Mouse (Mus musculus): ENCODE data around the gene Iqgap2. TPM values are rescaled to one million over a fixed set of nuclear protein-coding genes. Genes with fewer than 3 reads are reported as not detected.

The Iqgap2 gene
- polyA plus RNA-seq, 1 experiment, result 15.5 TPM

DNA sequence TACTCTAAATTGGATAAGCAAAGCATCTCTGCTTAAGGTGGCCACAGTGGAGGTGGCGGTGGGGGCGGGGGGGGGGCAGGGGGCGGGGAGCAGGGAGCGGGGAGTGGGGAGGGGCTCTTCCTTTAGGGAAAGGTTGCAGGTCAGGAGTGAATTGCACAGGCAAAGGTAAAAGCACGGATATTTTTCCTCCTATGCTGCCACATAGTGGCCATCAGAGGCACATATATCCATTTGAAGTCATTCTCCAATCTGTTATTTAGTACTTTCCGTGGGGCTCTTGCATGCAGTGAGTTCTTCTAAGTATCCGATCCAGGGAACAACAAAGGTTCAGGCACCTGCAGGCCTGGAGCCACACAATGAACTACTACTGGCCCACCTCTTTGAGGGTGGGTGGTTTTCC is 224.5 kb downstream of the Iqgap2 start:
- no peaks in the 10 kb centered on the region for H3K4me1 ChIP-seq (ENCODE audit: control insufficient read depth, insufficient read depth, low read length)
- TF ChIP-seq CTCF (IDR thresholded peaks at IDR 0.05; ENCODE audit: control insufficient read depth, insufficient read depth, low read length) (no peak), POLR2A (IDR thresholded peaks at IDR 0.05; ENCODE audit: borderline replicate concordance, control insufficient read depth, low read depth, low read length) (no peak)
- no peak overlapping the region for H3K4me3 ChIP-seq (replicated peaks; ENCODE audit: control insufficient read depth, low read depth, low read length)
- WGBS, result 77% methylated on average over 7 of the region's 7 CpGs
- no peak overlapping the region for H3K27ac ChIP-seq (ENCODE audit: control insufficient read depth, insufficient read depth, low read depth, low read length, poor library complexity)

DNA sequence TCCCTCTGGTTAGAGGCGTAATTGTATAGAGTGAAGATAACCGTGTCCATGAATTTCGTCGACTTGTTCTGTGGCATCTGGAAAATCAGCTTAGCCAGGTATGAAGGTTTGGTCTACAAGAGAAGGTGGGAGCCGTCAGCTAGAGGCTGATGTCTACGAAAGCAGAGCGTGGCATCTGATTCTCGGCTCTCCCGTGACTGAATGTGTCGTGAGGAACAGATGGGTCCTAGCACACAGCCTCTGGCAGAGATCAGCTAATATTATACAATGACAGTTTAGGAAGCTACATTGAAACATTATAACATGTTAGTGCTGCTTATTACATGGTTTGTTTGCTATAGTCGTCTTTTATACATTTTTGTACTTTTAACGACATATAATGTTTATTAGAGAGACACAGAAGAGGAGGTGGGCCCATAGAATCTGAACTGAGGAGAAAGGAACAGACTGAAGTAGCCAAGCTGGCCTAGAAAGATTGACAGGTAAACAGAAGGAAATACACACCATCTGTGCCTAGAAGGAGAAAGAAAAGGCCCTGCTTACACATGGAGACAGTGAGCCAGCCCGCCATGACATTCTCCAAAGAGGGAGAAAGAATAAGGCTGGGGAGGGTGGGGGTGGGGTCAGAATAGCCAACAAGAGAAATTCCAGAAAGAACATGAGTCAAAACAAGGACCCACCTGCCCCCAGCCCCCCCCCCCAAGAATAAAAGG is 225.9 kb downstream of the Iqgap2 start:
- no peak overlapping the region for H3K27ac ChIP-seq (ENCODE audit: control insufficient read depth, insufficient read depth, low read depth, low read length, poor library complexity)
- TF ChIP-seq CTCF (IDR thresholded peaks at IDR 0.05; ENCODE audit: control insufficient read depth, insufficient read depth, low read length) (no peak), POLR2A (IDR thresholded peaks at IDR 0.05; ENCODE audit: borderline replicate concordance, control insufficient read depth, low read depth, low read length) (no peak)
- WGBS, result 91% methylated on average over 13 of the region's 13 CpGs
- H3K4me3 ChIP-seq (replicated peaks; ENCODE audit: control insufficient read depth, low read depth, low read length), result no peak overlapping the region
- no peaks in the 10 kb centered on the region for H3K4me1 ChIP-seq (ENCODE audit: control insufficient read depth, insufficient read depth, low read length)

DNA sequence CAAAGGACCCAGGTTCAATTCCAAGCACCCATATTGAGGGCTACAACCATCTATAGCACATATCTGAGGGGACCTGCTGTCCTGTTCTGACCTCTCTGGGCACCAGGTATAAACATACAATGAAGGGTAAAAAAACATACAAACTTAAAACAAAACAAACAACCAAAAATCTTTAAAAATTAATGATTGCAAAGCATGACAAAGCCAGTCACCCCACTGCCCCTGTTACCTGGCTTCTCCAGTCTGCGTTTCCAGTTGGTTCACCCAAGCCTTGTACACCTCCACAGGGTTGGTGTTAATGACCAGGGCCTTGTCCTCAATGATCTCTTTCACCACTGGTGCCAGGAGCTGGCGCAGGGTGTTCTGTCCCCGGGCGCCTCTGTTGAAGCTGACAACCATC is 227.9 kb downstream of the Iqgap2 start:
- TF ChIP-seq CTCF (IDR thresholded peaks at IDR 0.05; ENCODE audit: control insufficient read depth, insufficient read depth, low read length) (no peak), POLR2A (IDR thresholded peaks at IDR 0.05; ENCODE audit: borderline replicate concordance, control insufficient read depth, low read depth, low read length) (no peak)
- H3K4me3 ChIP-seq (replicated peaks; ENCODE audit: control insufficient read depth, low read depth, low read length), result no peak overlapping the region
- no peak overlapping the region for H3K27ac ChIP-seq (ENCODE audit: control insufficient read depth, insufficient read depth, low read depth, low read length, poor library complexity)
- whole genome bisulfite sequencing, result 97% methylated on average over 4 of the region's 4 CpGs
- no peaks in the 10 kb centered on the region for H3K4me1 ChIP-seq (ENCODE audit: control insufficient read depth, insufficient read depth, low read length)

DNA sequence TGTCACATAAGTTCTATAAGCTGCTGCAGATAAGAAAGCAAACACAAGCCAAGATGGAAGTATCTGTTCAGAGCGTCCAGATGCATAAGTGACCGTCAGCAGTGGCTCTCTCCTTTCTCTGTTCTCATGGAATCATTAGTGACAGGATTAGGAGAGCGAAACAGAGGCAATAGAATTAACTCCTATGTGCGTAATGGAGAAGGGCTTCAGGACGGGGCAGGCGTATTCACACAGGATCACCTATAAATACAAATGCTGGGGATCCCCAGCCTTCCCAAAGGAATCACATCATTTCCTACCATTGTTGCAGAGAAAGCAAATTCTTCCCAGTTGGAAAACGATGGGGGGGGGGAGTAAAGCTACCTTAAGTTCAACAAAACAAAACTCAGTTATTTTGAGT is 232.3 kb downstream of the Iqgap2 start:
- WGBS, result 91% methylated on average over 7 of the region's 7 CpGs
- H3K27ac ChIP-seq (ENCODE audit: control insufficient read depth, insufficient read depth, low read depth, low read length, poor library complexity), result no peak overlapping the region
- no peak overlapping the region for H3K4me3 ChIP-seq (replicated peaks; ENCODE audit: control insufficient read depth, low read depth, low read length)
- TF ChIP-seq POLR2A (IDR thresholded peaks at IDR 0.05; ENCODE audit: borderline replicate concordance, control insufficient read depth, low read depth, low read length), result no peak
- TF ChIP-seq CTCF (IDR thresholded peaks at IDR 0.05; ENCODE audit: control insufficient read depth, insufficient read depth, low read length), result no peak
- H3K4me1 ChIP-seq (ENCODE audit: control insufficient read depth, insufficient read depth, low read length), result no peaks in the 10 kb centered on the region

DNA sequence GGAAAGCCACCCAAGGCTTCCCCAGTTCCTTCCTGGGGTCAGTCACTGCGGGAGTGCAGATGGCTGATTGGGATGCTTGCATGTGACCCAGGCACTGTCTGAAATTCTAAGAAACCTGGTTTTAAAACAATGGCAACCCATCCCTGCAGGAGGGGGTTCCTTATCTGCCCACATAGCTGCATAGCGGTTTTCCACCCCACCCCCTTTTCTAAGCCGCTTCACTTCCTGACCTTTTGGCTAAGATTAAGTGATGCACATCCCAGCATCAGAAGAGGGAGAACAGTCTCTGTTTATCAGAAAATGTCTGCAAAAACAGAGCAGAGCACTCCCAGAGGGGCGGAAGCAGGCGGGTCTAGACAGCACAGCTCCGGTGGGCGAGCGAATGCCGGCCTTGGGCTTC is 234.6 kb downstream of the Iqgap2 start:
- H3K4me1 ChIP-seq (ENCODE audit: control insufficient read depth, insufficient read depth, low read length), result no peaks in the 10 kb centered on the region
- H3K4me3 ChIP-seq (replicated peaks; ENCODE audit: control insufficient read depth, low read depth, low read length), result no peak overlapping the region
- H3K27ac ChIP-seq (ENCODE audit: control insufficient read depth, insufficient read depth, low read depth, low read length, poor library complexity), result no peak overlapping the region
- no peak for TF ChIP-seq CTCF (IDR thresholded peaks at IDR 0.05; ENCODE audit: control insufficient read depth, insufficient read depth, low read length)
- TF ChIP-seq POLR2A (IDR thresholded peaks at IDR 0.05; ENCODE audit: borderline replicate concordance, control insufficient read depth, low read depth, low read length), result no peak
- 48% methylated on average over 9 of the region's 9 CpGs for WGBS

DNA sequence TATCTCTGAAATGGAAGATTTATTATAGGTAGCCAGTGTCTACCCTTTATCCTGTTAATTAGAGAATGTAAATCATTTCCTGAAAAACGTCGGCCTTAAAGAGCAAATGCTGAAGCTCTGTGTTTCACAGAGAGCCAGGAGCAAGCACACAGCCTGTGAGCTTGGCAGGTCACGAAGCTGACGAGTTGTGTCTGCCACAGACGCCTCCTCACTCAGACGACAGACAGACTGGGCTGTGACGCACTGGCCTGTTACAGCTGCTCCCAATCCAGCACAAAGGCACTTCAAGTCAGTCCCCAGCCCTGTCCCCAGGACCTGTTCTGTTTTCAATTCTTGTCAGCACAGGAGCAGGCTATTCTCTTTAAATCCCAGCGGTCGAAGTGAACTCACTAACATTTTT is 236.4 kb downstream of the Iqgap2 start:
- WGBS, result 68% methylated on average over 9 of the region's 9 CpGs
- H3K4me1 ChIP-seq (ENCODE audit: control insufficient read depth, insufficient read depth, low read length), result no peaks in the 10 kb centered on the region
- no peak for TF ChIP-seq POLR2A (IDR thresholded peaks at IDR 0.05; ENCODE audit: borderline replicate concordance, control insufficient read depth, low read depth, low read length)
- TF ChIP-seq CTCF (IDR thresholded peaks at IDR 0.05; ENCODE audit: control insufficient read depth, insufficient read depth, low read length), result no peak
- H3K4me3 ChIP-seq (replicated peaks; ENCODE audit: control insufficient read depth, low read depth, low read length), result no peak overlapping the region
- no peak overlapping the region for H3K27ac ChIP-seq (ENCODE audit: control insufficient read depth, insufficient read depth, low read depth, low read length, poor library complexity)

DNA sequence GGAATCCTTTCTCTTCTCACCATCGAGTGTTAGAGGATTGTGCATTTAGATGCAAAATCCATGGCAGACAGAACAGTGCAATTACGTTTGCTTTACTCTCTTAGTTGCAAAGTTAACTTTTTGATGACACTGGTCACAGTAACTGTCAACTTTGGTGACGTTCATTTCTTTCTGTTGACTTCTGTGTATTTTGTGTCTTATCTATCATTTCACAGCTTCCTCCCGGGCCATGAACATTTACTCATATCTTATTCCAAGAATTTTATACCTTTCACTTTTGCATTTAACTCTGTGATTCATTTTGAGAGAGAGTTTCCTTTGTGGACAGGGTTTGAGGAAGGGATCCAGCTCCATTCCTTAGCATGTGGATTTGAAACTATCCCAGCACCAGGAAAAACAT is 238.0 kb downstream of the Iqgap2 start:
- WGBS, result 63% methylated on average over 4 of the region's 4 CpGs
- H3K4me3 ChIP-seq (replicated peaks; ENCODE audit: control insufficient read depth, low read depth, low read length), result no peak overlapping the region
- H3K4me1 ChIP-seq (ENCODE audit: control insufficient read depth, insufficient read depth, low read length), result no peaks in the 10 kb centered on the region
- no peak overlapping the region for H3K27ac ChIP-seq (ENCODE audit: control insufficient read depth, insufficient read depth, low read depth, low read length, poor library complexity)
- no peak for TF ChIP-seq CTCF (IDR thresholded peaks at IDR 0.05; ENCODE audit: control insufficient read depth, insufficient read depth, low read length)
- no peak for TF ChIP-seq POLR2A (IDR thresholded peaks at IDR 0.05; ENCODE audit: borderline replicate concordance, control insufficient read depth, low read depth, low read length)

DNA sequence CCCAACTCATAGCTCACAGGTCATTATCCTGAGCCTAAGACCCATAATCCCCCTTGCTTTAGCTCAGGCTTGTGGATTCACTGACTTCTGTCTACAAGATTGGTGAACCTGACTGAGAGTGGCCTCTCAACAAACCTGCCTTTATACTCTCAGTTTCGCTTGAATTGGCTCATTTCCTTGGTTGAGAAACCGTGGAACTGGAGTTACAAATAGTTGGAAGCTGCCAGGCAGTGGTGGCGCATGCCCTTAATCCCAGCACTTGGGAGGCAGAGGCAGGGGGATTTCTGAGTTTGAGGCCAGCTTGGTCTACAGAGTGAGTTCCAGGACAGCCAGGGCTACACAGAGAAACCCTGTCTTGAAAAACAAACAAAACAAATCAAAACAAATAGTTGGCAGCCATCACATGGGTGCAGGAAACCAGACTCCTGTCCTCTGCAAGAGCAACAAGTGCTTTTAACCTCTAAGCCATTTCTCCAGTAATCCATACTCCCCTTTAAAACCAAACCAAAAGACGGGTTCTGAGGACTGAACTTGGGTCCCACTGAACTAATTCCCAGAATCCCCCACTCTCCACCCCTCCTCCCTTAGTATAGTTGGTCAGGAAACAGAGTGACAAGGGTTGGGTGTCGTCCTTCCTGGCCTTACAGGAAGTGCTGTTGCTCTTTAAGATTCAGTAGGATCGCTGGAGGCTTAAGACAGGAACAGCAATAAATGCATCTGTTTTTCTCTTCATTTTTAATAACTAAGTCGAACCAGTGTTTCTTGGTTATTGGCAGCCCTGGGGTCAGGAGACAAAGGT is 239.7 kb downstream of the Iqgap2 start:
- TF ChIP-seq POLR2A (IDR thresholded peaks at IDR 0.05; ENCODE audit: borderline replicate concordance, control insufficient read depth, low read depth, low read length) (no peak), CTCF (IDR thresholded peaks at IDR 0.05; ENCODE audit: control insufficient read depth, insufficient read depth, low read length) (no peak)
- H3K27ac ChIP-seq (ENCODE audit: control insufficient read depth, insufficient read depth, low read depth, low read length, poor library complexity), result no peak overlapping the region
- no peaks in the 10 kb centered on the region for H3K4me1 ChIP-seq (ENCODE audit: control insufficient read depth, insufficient read depth, low read length)
- 58% methylated on average over 7 of the region's 7 CpGs for WGBS
- no peak overlapping the region for H3K4me3 ChIP-seq (replicated peaks; ENCODE audit: control insufficient read depth, low read depth, low read length)

All from bone marrow, adult 2 months (tissue).